Mouse (Mus musculus): ENCODE measurements around the gene Tsfm.

- TF ChIP-seq POLR2A (IDR thresholded peaks at IDR 0.05; ENCODE audit: borderline replicate concordance, insufficient read depth, low read length) (no peak), CTCF (IDR thresholded peaks at IDR 0.05; ENCODE audit: borderline replicate concordance, insufficient read depth, low read depth, low read length) (no peak)
Measured at GRCm38 (mm10) chr10:127047954-127048353, 17.3 kb upstream of the Tsfm start, which contains the start of gene Cyp27b1.
